Mouse (Mus musculus) cerebellum, postnatal 10 days (tissue): Measurements from ENCODE around the gene Tnfaip1.
"Not testable (repeated sequence)": the region's sequence is repeated elsewhere in the genome, so short reads cannot be mapped to it uniquely, and the experiment has no call there.

ENCODE experiments used
- DNase-seq, 2 experiments: peaks; one replicate each; pipeline ENCODE4 v3.0.0; 2021; ENCODE audit warnings: mixed read lengths in 2 of 2

The Tnfaip1 gene

DNA sequence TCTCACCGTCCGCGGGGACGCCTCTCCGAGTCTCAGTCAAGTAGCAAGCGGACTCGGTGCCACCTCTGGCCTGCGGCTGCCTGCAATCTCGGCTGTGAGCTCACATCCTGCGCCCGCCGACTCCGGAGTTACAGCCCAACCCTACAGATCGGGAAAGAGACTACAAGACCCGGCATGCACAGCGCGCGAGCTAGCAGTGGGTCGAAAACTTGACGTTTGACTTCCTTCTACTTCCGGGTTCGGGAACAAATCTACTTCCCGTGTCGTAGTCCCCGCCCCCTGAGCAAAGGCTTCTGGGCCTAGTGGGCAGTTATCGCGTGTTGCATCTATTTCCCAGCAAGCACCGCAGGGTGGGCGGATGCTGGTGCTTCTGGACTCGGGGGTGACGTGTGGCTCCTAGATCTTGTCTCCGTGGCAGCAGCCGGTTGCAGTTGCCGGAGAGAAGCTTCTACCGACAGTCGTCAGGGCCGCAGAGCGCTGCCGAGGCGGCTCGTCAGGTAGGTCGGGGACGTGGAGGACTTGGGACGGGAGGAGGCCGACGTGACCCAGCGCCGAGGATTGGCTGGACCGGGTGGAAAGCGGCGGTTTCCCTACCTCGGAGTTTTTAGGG, at the start of gene Tnfaip1, which contains the start of gene Ift20:
Gene Tnfaip1, minus strand, starts transcription at position 253 of the 610 bp plus-strand sequence.
Gene Ift20, plus strand, starts transcription at position 282 of the 610 bp plus-strand sequence.
- peak; percentile 98 to 99 for DNase-seq

DNA sequence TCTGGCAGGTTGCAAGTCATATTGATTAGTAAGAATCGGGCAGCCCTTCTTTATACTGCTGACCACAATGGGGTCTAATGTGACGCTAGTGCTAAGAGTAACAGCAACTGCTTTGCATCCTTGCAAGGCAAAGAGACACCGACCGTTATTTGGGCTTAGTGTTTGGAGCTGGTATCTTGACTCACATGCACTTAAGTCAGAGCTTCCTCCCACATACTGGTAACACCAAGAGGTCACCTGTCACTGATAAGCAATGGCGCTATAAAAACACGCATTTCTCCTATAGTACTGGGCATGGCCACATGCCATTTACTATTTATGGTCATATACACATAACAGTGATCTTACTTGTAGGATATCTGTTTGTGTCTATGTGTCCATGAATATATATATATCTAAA, 46.7 kb upstream of the Tnfaip1 start:
- no peak for DNase-seq

DNA sequence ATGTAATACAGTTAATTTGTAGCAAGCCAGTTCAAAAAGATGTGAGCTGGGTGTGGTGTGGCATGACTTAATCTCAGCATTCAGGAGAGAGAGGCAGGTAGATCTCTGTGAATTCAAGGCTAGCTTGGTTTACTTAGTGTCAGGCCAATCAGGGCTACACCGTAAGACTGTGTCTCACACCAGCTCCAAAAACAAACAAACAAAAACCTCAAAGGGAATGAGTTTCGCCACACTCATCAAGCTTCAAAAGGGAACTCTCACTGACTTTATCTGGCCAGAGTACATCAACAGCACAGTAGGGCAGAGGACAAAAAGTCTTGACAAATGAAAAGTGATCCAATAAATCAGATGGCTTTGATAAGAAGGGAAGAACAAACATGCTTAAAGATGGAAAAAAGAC, 38.8 kb upstream of the Tnfaip1 start:
- DNase-seq = no peak

DNA sequence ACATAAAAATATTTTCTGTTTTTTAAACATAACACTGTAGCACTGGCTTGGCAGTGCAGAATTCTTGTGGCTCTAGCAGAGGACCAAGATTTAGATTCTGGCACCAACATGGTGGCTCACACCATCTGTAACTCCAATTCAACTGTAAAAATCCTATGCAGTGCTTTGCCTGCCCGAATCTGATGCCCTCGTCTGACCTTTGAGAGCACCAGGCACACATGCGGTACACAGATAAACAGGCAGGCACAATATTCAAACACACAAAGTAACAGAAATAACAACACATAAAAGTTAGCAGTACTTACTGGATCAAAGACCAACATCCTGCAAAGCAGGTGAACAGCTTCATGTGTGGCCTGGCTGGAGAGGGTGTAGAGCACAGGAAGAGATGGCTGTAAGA, 38.4 kb upstream of the Tnfaip1 start:
- no peak for DNase-seq

DNA sequence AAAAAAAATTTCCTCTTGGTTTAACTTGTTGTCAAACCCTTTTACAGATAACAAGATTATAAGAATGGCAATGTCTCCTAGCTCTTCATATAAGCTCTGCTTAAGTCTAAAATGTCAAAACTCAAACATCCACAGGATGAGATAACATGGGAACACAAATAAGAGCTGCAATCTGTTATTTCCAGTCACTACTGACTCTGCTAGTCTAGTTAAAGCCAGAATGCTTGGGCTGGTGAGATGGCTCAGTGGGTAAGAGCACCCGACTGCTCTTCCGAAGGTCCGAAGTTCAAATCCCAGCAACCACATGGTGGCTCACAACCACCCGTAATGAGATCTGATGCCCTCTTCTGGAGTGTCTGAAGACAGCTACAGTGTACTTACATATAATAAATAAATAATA, 37.9 kb upstream of the Tnfaip1 start:
- not testable (repeated sequence) for DNase-seq

DNA sequence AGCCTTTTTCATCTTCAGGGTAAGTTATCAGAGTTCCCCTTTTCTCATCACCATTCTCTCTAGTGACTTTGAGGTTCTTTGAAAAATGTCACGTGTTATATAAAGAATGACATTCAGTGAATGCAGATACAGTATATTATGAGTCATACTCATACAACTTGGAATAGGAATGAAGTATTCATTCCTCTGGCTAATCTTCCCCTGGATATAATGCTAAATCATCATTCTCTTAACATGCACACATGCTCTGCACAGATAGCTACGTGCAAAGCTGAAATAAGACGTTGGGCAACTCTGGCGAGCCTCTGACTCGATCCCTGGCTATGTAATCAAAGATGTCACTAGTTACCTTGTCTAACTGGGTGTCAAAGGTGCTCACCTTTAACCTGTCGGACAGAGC, 35.7 kb upstream of the Tnfaip1 start:
- no peak for DNase-seq

DNA sequence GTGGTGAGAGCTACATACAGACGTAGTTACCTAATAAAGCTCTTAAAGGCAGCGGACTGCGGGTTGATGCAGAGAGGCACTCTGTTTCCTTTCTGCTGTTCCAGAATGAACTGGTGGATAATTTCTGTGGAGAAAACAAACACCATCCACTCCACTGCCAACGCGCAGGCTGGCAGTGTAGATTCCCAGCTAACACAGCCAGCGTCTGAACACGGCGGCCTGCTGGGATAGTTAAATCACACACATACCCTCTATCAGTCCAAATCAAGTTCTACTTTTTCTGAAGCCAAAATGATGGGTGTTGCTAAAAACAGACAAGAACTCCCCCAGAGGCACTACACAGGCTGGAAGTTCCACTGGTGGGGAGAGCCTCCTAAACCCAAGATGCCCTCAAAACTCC, 35.3 kb upstream of the Tnfaip1 start:
- no peak for DNase-seq

DNA sequence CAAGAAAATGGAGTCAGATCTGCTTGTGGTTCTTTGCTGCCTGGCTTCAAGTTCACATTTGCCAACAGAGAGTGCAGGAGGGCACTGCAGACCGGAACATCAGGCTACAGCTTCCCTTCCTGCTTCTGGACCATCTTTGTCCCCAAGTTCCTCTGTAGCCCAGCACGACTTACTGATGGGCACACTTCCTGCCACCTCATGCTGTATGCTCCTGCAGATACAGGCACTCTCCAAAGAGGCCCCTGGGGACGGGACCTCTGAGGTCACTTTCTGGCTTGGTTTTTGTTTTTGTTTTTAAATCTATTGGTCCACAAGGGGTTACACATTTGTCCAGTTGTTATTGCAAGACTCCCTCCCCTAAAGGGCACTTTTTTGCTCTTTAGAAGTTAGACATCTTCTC, 33.7 kb upstream of the Tnfaip1 start:
- DNase-seq = no peak

DNA sequence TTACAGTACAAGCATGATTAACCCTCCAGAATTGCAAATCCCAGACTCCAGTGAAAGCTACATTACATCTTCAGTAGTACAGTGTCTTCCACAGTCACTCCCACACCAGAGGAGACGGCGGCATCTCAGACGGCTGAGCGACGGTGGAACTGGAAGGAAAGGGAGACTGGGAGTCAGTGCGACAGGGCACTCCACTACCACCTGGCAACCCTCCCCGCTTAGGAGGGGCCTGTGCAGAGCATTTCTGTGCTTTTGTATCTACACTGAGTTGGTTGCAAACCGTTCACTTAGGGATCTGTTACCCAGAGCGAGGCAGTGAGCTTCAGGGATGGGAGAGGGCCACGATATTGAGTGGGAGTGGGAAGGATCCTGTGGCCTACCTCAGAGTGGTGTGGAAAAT, 32.7 kb upstream of the Tnfaip1 start:
- no peak for DNase-seq

DNA sequence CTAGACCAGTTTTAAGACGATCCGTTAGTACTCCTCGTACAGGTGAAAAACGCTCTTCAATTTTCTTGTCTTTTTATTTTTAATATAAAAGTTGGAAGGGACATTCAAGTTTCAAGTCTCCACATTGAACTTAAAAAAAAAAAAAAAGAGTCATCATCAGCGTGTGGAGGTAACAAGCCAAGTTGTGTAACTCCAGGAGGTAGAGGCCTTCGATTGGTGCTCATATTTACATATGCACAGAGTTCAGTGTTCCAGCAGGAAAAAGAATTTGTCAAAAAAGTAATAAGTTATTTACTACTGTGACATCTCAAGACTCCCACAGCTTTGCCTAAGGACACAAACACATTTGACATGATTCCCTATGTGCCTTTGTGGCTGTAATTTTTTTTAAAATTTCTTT, 31.5 kb upstream of the Tnfaip1 start:
- DNase-seq = no peak

DNA sequence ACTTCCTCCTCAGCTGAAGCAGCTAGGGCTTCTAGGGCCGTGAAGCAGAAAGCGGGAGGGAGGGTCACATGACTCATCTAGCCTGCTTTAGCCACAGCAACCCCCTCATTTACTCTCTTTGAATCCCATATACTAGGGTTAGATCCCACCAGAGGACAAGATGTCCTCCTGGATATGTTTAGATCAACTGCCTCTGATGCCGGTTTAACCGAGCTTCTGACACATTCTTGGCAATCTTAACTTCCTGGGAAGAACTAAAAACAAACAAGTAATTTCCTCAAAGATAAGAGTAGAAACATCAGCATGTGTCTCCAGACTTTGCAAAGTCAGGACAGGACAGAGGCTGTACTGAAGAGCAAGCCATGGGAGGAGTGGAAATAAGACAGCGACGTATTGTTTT, 30.6 kb upstream of the Tnfaip1 start:
- DNase-seq = no peak

DNA sequence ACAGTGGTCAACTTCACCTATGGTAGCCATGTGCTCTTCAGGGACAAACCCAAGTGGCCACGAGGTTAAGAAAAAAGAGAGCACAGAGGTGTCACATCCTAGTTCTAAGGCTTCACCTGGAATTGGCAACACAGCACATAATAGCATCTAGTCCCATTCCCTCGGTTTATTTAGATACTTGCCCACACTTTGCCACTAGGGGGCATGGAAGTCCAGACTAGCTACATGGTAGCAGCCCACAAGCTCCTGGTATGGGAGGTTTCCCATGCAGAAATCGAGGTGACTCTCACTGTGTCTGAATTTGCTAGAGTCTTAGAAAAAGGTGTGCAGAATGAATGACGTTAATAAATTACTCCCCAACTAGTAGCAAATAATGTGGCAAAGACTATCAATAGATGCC, 24.3 kb upstream of the Tnfaip1 start:
- peak; percentile 89 to 91 for DNase-seq

DNA sequence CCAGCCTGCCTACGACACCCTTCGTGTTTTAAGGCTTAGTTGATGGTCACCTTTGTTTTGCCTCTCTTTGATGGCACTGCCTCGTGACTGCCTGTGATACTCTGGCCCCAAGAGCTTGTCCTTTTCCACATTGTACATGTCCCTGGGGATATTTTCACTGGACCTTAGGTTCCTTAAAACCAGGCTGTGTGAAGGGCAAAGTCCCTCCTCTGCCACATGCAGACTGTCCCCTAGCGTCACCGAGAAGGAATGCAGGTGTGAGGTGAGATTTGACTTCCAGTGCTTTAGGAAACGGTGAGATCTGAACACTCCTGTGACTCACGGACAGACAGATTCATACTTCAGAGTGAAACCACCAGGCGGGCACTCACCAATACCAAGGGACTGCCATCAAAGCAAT, 21.1 kb upstream of the Tnfaip1 start:
- peak; percentile 25 to 26 for DNase-seq

DNA sequence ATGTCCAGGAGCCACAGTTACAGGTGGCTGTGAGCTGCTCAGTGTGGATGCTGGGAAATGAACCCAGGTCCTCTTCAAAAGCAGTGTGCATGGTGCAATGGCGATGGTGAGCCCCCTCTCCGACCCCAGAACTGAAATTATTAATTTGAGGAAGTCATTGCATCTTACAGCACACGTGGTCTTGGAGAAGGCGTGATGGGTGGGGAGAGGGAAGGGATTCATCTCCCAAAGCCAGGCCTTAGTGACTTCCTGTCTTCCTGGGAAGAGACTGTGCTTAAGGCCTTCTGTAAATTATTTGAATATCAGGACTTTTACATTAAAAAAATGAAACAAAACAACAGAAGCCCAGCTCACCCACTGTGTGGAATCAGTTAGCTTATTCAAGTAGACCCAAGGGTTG, 19.9 kb upstream of the Tnfaip1 start:
- no peak for DNase-seq

DNA sequence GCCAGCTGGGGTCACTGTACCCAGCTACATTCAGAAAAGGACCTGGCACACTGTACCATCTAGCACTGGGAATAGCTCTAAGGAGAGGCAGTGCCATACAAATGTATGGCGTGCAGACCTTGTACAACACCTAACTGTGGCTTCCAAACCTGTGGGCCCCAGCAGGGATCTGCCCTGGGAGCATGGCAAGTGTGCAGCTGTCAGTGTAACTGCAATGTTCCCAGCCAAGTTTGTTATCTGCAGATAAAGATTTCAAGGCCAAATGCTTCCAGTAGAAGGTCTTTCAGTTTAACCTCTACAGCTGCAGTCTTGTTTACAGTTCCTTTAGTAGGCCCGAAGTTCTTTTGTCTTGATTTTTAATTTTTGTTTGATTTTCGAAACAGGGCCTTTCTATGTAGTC, 19.5 kb upstream of the Tnfaip1 start:
- no peak for DNase-seq

DNA sequence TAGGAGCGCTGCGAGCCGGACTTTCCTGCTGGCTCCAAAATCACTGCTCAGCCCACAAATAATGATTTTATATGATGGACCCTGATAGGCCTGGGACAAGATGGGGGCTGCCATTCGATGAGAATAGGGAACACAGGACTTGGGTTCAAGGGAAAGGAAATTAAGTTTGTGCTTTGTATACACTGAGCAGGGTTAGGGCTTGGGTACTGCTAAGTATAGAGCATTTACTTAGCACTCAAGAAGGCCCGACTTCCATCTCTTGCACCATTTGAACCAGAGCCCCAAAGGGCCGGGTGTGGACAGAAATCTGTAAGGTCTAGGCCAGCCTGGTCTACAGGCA, 14.9 kb upstream of the Tnfaip1 start:
- no peak for DNase-seq

DNA sequence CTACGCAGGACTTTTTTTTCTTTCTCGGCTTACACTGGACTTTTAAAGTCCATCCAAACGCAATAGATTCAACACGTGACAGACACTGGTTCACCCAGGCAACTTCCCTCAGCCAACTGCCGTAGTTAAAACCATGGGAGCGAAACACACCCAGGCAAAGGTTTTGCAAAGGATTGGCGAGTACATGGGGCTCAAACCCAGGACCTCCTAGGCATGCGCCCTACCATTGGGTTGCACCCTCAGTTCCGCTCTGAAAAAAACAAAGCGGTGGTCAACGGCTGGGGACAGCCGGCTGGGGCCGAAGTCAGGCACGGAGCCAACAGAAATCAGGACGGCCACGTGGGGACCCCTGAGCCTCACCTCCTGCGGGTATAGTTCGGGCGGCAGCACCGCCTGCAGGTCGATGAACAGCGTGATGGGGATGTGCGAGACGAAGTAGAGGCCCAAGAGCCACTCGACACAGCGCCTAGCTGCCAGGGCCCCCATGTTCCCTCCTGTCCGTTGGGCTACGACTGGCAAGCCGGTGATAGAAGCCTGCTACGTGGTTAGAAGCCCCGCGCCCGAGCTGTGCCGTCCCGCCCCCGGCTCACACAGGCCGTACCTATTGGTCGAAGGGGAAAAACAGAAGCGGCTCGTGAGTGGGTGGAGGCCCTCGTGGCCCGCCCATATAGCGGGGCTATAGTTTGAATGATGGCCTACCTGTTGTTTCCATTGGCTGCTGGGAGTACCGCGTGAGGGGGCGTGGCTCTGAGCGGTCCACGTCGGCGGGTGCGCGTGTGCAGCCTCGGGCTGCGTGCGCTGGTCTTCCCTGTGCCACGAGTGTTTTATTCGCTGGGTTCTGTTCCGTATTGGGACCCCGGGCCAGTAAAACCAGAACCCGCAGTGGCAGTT, 14.3 kb upstream of the Tnfaip1 start, which contains the start of gene Tmem97:
Gene Tmem97, minus strand, starts transcription at position 610 of the 891 bp plus-strand sequence.
- DNase-seq = peak; percentile 96 to 98

DNA sequence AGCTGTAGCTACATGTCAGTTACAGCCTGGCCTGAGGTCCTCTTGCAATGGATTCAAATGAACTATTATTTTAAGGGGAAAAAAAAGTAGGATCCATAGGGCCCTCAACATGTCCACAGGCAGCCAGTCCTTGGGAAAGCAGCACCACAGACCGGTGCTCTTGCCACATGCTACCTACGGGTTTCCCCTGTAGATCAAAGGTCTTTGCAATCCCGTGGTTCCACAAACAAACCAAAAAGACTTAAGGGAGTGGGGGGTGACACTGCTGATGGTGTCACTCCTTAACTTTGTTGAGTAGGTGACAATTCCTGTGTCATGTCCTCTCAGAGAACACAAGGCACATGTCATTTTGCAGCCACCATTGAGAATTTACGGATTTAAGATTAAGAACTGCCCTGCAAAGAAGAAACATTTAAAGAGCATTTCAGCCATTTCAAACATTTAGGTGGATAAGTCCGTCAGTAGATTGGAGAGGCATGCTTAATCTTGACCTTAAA, 13.4 kb upstream of the Tnfaip1 start:
- DNase-seq = no peak

DNA sequence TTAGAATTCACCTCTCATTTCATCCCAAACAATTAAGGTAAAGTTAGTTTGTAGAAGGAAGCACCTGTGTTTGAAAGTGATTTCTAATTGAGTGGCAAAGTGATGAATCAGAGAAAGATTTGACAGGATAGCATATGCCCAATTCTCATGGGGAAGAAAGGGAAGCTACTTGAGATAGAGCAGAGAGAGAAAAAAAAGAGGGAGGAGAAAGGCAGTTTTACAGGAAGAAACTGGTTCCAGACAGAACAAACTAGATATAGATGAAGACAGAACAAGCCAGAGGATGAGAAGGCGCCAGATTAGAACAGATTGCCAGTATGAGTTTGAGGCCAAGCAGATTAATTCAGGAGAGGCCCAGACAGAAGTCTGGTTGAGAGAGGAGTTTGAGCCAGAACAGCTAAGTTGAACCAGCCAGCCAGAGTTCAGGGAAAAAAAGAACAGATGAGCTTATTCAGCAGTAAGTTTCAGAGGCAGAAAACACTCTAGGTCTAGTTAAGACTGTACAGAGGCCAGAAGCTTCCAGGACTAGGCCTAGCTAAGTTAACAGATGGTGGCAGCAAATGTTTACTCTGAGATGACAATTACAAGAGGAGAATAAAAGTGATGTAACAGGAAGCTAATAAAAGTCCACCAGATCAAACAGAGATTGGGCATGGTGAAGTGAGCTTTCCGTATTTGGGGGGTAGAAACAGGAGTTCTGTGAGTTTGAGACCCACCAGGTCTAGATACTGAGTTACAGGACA, 11.8 kb upstream of the Tnfaip1 start:
- no peak for DNase-seq

DNA sequence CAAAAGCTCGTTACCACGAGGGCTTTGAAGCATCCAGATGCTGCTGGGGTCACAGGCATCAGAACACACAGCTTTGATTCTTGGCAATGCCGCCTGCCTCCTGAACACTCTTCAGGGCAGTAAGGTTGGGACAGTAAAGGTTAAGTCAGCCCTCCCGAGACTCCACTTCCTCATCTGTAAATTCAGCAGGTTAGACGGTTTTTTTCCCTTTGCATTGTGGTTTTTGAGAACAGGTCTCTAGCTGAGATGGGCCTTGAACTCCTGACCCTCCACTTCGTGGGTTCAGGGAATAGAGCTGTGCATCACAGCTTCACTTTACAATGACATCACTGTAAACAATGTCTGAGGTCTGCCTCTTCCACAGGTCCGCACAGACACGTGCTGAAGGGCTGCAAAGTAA, 9.0 kb upstream of the Tnfaip1 start:
- no peak for DNase-seq

DNA sequence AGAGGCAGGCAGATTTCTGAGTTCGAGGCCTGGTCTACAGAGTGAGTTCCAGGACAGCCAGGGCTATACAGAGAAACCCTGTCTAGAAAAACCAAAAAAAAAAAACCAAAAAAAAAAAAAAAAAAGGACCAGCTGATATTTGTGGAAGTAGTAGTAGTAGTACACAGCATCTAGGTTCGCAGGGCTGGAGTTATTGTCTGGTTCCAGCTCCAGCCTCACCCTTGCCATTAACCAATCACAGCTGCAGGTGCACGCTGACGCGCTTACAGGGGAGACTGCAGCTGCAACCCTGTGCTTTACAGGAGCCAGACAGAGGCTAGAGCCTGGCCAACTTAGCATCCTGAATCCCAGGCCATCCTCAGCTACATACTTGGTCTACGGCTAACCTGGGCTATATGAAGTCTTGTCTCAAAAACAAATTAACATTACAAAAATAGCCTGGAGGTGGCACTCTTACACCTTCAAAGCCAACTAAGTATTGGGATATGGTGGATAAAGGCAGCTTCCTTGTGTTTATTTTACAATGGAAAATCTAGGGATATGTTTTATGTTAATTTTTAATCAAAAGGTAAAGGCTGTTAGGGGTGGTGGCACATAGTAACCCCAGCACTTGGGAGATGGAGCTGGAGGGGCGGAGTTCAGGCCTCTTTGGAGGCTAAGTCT, 8.4 kb upstream of the Tnfaip1 start:
- DNase-seq = no peak

DNA sequence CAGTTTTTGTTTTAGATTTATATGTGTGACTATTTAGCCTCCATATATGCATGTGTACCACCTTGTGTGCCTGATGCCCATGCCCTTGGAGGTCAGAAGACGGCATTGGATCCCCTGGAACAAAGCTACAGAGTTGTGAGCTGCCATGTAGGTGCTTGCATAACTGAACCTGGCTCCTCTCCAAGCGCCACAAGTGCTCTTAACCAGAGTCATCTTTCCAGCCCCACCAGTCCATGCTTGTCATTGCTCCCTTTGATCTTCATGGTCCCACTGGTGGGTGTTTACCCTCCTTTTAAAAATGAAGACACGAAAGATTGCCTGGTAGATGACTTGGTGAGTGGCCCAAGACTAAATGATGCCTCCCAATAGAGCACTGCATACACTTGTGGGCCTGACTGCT, 4.2 kb upstream of the Tnfaip1 start:
- DNase-seq = no peak

DNA sequence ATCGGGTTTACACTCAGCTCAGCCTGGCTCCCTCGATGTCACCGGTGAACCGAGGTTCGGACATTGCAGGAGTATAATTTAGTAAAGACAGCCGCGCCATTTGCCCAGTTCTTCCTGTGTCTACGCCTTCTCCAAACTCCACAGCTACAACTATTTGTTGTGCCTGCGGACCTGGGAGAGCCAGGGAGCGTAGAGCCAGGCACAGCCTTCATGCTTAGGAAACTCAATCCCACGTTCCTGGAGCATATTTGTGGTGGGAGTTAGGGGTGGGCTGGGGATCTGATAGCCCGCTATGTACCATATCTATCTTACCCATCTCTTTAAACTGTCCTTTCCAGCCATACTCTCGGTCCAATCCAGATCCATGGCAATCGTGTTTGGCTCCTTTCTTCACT, 555 bp upstream of the Tnfaip1 start:
- DNase-seq = no peak
